Mouse (Mus musculus) cerebellum, postnatal 10 days (tissue): ENCODE measurements around the gene Clmn.
A peak's percentile ranks its signal among the peaks of the same experiment; 100 is the strongest.

ENCODE experiments used
- DNase-seq, 2 experiments: peaks; one replicate each; pipeline ENCODE4 v3.0.0; 2021; ENCODE audit warnings: mixed read lengths in 2 of 2

The Clmn gene

DNA sequence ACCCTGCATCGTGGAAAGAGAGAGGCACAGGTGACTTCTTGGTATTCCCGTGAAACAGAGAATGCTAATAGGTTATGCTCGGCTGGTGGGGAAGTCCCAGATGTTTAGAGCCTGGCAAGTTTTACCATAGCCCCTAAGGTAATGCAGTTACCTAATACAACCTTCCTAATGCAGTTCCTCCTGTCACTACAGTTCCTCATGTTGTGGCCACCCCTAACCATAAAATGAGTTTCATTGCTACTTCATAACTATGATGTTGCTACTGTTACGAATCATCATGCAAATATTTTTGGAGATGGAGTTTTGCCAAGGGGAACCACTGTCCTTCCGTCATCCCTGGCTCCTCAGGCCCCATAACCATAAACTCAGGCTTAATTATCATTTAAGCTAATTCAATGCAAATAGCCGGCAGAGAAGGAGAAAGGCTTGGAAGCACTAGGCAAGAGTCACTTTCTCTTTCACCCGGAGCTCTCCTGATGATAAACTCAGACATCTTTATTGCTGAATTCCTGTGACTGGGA, 53.9 kb downstream of the Clmn start:
- DNase-seq = no peak

DNA sequence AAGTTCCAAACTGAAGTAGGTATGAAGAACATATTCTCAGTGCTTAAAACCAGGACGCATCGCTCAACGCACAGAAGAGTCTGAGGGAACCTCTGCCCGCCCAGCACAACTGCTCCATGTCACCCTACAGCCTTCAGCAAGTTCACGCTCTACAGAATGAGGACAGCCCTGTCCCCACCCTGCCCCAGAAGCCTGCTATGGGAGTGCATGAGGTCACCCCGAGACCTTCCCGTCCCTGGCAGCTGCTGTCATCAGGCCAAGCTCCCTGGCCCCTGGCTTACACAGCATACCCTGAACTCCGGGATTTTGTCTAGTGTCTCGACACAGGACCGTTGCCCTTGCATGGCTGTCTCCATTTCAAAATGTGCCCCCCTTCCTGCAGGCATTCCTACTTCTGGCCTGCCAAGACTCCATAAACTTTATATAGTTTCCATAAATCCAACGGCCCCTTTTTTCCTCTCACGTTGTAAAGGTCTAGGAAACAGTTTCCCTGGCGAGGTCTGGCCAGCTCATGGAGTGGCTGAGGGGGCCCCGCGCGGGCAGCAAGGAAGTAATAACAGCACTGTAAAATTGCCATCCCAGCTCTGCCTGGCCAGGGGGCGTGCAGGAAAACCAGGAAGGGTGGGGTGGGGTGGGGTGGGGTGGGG, 56.3 kb downstream of the Clmn start:
- no peak for DNase-seq

DNA sequence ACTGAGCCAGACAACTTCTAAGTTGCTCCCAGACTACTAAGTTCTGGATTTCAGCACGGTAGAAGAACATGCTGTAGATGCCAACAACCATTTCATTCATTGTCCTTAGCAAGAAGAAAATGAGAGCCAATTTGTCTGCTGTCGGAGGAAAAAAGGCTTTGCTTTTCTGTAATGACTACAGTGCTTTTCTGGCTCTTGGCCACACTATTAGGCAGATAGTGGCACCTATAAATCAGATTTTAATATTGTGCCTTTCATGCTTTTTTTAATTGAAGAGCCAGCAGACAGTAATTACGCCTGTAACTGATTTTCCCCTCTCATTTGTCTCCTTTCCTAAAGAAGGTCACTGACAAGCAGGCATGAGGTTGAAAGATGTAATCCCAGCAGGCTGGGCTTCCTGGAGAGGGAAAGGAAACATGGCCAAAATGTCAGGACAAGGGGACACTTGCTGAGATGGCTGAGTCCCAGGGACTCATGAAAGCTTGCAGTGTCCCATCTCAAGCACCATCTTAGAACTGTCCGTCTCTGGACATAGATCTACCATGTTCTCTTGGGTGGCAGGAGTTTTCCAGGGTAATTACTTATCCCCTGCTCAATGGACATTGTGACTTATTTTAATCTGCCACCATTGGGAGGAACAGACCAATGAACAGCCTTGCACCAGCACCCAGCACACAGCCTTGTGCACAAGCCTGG, 58.0 kb downstream of the Clmn start:
- no peak for DNase-seq

DNA sequence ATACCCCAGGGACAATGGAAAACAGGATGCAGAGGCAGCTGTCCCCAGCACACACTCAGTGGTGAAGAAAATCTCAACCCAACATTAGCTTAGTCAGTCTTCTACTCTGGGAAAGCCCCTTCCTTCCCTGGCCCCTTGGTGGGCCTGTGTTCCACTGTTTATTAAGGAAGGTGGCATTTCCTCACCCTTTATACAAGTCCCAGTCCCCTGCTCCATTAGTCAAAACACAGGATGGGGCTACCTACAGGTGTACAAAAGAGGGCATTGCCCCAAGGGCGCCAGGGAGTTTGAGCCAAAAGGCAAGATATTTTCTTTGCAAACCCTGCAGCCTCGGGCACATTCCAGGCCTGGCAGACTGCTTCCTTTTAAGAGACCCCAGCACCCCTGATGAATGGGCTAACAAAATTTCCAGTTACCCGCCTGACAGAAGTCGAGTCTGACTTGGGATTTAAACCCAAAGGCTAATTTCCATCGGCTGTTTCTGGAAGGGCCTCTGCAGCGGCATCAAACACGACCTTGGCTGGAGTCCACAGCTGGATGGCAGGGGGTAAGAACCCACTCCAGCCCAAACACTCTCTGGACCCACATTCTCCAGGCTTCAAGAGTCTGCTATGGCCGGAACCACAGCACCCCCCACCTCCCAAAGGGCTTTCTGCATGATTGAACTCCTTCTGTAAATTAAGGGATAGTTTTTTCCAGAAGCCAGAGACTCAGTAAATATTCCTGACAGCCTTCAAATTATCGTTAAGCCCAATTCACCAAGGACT, 63.2 kb downstream of the Clmn start:
- DNase-seq = peak in 1 of 2 experiments; percentile 37

DNA sequence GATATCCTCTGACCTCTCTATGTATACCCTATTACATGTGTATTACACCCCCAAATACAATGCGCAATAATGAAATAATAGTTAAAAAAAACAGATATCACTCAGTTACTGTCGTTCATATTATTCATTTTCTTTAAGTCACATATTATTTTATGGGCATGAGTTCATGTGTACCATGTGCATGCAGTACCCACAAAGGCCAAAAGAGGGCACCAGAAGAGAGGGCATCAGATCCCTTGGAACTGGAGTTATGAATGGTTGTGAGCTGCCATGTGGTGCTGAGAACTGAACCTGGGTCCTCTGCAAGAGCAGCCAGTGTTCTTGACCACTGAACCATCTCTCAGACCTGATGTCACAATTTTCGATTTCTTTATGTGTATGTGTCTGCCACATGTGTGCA, 65.5 kb downstream of the Clmn start:
- DNase-seq = no peak

DNA sequence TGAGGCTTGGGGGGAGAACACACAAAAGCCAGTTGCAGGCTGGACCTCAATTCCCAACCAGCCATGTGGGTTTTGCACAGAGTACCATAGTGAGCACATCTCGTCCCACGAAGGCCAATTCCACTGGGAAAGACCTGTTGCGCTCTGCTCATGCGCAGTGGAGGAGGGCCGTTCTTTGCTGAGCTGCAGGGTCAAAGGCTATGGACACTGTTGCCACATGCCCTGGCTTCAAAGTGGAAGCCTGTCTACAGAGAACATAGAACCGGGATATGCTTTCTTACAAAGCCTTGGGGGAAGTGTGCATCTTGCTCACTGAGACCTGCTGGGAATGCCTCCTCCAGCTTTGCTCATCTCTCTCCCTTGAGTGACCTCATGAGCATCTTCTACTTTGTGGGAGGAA, 67.0 kb downstream of the Clmn start:
- no peak for DNase-seq

DNA sequence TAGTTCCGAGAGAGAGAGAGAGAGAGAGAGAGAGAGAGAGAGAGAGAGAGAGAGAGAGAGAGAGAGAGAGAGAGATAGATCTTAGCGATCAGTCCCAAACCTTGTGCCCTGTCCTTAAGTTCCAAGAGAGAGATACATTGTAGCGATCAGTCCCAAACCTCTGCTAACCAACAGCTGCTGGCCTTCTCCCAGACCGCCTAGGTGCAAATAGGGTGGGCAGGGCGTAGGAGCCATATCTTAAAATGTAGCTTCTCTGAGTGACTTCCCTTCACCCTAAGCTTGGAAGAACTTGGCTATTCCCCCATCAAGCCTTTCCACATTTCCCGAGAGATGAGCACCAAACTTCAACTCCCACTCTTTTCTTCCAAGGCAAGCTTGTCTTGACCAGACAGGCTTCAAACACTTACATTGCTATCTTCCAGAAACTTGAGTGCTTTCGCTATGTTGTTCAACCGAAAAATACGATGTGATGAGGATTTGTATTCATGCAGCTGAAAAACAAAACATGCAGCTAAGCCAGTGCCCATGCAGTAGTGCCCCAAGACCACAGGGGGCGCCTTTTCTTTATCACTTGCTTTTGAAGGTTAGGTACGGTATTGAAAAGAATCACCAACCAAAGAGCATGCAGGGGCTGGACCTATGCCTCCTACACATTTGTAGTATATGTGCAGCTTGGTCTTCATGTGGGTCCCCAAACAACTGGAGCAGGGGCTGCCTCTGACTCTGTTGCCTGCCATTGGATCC, 68.1 kb downstream of the Clmn start:
- no peak for DNase-seq

DNA sequence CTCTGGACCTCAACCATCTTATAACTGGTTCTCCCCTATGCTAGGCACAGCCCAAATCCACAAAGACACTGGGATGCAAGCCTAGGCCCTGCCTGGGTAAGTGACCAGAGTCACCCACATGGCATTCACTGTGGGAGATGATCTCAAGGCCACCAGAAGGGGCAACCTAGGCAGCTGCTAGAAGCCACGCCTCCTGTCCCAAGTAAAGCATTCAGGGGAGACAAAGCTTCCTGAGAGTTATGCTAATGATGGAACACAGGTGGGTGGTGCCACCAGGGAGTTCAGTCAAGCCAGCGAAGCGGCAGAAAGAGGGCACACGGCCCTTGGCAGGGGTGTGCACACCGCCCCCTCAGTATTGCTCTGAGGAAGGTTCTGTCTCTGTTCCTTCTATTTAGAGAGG, 69.9 kb downstream of the Clmn start:
- DNase-seq = no peak

DNA sequence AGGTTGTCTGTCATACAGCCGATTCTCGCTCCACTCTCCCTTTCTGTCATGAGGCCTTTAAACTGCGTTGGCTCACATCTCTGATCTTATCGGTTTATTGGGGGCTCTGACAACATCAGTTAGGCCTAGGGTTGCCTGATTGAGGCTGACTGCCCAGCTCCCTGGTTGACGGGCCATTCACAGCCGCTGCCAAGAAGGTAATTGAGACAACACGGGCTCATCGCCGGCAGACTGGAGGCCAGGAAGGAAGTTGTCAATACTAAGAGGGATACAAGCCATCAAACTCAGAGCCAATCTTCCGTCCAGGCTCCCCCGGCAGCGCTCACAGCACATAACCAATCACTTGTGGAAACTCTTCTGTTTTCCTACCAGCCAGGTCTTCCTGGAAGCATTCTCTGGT, 71.4 kb downstream of the Clmn start:
- peak; percentile 55 to 60 for DNase-seq

DNA sequence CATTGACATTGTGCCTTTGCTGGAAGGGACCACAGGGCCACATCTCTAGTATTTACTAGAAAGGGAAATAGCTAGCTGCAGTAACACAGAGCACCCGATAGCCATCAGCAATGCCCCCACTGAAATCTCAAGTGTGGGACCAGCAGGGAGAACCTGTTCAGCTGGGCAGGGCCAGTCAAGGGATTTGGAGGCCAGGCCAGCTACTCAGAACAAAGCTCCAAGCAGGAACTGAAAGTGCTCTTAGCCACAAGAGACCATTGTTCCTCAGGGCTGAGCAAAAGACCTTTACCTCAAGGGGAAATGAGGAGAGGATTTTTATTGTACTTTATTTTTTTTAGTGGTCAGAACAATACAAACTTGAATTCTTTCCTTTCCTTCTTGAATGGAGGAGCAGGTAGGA, 87.3 kb downstream of the Clmn start:
- DNase-seq = no peak

DNA sequence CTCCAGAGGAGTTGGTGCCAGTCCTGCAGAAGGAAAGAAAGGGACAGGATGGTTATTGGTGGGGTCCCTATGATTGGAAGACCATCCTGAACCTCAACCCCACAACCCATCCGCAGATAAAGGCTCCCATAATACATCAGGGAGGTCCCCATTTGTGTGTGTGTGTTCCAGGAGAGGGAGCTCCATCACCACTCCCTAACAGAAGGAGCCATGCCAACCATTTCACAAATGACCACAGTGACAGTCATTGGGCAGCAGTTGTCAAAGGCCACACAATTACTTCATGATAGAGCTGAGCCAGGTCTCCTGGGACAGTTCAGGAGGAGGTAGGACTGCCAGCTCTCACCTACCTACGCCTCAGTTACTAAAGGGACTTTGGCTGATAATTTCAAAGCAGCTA, 92.9 kb downstream of the Clmn start:
- peak; percentile 67 to 77 for DNase-seq

DNA sequence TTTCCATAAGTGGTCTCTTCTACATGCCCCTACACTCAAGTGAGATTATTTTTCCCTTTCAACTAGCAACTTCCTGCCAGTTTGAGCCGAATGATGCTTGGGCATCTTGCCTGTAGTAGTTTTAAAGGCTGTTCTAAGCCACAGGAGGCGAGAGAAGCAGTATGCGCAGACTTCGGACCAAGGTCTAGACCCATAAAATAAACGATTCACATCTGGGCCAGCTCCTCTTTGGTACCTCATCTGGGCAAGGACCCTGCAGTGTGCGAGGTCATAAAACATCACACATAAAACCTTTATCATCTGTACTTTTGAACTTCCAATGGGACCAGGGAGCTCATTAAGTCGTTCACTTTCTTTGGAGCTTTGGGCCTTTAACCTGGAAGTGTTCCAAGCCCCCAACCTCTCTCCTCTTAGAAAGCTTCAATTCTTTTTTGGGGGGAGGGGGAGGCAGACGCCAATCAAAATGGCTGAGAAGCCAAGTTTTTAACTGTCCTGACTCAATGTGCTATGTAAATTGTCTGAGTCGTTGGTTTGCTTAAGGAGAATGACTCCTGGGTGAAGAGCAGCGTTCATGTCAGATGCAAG, 95.6 kb downstream of the Clmn start:
- no peak for DNase-seq

DNA sequence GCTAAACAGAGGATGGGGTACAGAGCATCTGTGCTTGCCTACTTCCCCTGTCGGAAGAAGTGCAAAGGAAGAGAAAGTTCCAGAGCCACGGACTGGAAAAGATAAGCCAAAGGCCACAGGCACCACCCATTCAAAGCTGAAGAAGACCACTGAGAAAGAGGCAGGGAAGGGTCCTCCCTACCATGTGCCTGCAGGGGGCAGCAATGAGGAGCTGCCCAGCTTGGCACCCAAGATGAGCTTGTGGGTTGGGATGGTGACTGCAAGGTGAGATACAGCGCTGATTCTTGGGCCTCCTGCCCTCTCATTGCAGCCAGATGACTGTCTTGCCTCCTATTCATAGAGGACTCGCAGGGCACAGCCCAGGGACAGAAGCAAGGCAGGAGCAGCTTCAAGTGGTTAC, 97.7 kb downstream of the Clmn start:
- DNase-seq = peak in 1 of 2 experiments; percentile 30

DNA sequence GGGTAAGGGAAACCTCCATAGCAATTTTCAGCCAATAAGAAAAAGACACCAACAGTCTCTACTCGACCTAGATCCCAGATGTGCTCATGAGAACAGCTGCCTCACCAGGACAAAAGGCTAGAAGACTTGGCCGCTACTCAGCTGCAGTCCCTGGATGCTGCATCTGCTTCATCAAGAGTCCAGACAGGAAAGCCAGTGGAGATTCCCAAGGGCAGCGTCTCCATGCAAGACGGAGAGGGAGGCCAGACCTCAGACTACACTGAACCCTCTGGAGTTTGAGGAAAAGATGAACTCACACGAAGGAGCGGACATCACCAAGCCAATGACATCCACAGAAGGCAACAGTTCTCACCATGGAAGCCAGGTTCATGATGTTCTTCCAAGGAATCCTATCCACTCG, 99.1 kb downstream of the Clmn start:
- DNase-seq = no peak

DNA sequence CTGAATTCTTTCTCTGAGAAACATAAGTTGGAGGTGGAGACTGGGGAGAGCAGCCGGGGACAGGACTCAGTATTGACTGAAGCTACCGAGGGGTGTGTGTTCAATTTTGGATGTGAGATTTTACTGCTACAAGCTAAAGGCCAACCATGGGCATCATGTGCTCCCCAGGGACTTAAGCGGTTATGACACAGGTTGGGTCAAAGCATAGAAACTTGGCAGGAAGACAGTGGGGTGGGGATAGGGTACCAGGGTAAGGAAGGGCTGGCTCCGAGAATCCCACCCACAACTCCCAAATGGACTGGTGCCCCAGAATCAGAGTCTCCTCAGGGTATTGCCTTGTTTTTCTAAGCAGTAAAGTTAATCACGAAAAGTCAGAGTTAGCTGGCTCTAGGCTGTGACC, 99.8 kb downstream of the Clmn start:
- no peak for DNase-seq

DNA sequence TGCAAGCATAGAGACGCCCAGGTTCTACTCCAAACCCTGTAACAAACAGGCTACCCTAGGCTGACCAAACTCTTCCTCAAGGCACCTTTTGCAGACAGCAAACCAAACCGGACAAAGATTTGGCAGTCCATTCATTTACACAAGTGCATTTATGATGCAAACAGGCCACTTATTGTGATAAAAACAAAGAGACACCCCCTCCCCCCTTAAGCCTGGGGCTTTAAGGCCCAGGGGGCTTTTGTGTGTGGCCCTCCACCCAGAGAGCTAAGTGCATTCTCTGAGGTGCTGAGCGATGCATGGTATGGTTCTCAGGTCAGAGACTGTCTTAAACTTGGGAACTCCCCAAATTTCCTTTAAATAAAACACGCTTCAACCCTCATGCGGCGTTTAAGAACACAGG, 101.0 kb downstream of the Clmn start:
- DNase-seq = no peak

DNA sequence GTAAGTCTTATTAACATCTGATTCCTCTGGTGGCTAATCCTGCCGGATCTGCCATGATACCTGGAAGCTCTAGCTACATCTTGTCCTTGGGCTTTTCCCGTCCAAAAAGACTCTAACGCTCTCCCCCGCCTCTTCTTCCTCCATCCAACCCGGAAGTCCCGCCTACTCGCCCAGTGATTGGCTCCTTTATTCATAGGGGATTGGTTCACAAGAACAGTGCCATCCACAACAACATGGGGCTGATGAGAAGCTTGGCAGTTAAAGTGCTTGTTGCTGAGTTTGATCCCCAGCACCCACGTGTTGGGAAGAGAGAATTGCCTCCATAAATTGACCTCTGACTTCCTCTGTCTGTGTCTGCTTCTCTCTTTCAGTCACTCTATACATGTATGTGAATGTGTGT, 103.5 kb downstream of the Clmn start:
- DNase-seq = no peak

DNA sequence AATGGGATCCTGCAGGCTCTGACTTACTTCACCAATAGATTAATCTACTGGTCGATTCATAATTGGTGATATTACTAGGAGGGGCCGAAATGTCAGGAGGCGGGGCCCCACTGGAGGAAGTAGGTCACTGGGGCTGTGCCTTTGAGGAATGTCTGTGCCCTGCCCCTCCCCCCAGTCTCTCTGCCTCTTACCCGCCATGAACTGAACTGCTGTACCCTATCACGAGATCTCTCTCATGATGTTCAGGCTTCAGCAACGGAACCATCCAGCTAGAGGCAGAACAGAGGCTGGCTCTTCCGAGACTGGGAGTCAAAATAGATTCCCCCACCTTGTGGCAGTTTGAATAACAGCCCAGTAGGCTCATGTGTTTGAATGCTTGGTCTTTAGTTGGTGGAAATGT, 106.8 kb downstream of the Clmn start:
- DNase-seq = no peak

DNA sequence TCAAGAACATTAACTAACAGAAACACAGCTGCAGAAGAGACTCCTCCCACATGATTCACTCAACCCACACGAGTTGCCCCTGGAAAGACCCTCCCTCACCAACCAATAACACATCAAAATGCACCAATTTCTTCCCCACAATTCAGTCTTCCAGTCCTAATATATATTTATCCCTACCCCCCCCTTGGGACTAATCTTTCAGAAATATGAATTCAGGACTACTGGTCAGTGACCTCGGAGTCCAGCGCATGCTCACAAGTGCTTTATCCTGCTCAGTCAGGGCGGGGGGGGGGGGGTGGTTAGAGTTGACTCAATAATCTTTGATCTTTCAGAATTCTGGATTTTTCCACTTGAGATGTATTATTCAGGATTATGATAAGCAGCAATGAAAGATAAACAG, 111.2 kb downstream of the Clmn start:
- DNase-seq = no peak

DNA sequence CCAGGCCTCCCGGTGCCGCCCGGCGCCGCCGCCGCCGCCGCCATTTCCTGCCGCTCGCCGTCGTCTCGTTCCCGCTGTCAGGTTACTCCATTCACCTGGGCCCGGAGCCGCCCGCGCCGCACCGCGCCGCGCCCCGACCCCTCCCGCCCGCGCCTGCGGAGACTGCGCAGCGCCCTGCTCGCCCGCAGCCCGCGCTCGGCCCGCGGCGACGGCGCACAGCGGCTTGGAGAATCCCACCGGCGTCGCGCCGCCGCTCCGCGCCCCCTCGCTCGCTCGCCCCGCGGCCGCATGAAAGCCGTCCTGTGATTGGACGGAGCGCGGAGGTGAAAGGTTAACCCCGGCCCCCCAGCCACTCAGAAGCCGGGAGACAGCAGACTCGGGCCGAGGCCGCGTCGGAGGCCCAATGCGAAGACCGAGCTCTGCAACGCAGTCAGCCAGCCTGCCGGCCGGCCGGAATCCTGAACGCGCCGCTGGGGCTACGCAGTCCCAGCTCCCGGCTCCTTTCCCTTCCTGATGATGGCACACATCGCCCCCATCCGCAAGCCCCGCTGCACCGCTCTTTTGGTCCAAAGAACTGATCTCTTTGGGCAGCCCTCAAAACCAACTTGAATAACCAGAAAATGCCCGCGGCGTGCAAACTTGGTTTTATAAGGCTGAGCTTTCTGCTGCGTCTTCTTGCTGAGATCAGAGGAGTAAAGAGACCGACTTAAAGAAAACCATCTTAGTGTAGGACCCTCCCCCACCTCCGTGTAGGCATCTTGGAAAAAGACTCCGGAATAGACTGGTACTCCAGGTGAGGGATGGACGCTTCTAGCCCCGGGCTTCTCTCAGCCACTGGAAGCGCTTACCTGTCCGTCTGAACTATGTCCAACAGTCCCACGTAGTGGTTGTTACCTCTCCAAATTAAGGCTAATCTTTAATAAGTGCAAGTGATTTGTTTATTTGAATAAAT, 112.8 kb downstream of the Clmn start, which contains the start of gene Dicer1:
TSS of gene Dicer1 (minus strand) at position 139 of the 952 bp plus-strand sequence.
- peak; percentile 99 to 100 for DNase-seq

DNA sequence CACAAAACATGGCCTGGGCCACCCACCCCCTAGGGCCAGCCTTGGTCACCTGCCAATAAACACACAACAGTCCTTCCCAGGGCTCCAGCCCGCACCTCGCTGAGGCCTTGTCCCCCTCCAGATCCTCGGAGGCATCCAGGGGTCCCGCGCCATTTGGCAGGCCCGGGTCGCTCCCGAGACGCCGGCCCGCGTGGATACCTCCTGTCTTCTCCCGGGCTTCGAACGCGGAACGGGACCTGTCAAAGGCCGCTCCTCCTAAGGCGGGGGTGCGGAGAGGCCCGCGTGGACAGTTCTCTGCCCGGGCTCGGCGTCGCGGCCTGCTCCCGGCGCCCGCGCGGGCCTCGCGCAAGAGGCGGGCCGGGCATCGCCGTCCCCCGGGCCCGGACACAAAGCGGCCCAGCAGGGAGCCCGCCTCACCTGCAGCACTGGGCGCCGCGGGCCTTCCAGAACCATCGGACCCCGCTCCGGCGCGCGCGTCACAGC, 113.5 kb downstream of the Clmn start:
- DNase-seq = peak; percentile 78 to 81
